Mouse (Mus musculus) layer of hippocampus, postnatal 25 days (tissue): ENCODE measurements around the gene Jaml. TPM values are rescaled to one million over a fixed set of nuclear protein-coding genes. Genes with fewer than 3 reads are reported as not detected.
A peak's percentile ranks its signal among the peaks of the same experiment; 100 is the strongest.

ENCODE experiments used
- DNase-seq, 2 experiments: peaks; one replicate each; pipeline ENCODE4 v3.0.0; 2022; ENCODE audit warnings: mixed read lengths in 2 of 2, low spot score in 1 of 2; ENCODE audit errors: extremely low spot score in 1 of 2
- total RNA-seq, 2 experiments: library from RNA; stranded (reverse); gene quantifications; 2 replicates each; pipeline ENCODE4 v1.2.3; 2021

The Jaml gene
- total RNA-seq, 2 experiments from 2014 or later, result 0.32 TPM; not detected in 1

GRCm38 (mm10) chr9:45071800-45072199 is 7.2 kb upstream of the Jaml start:
- no peak for DNase-seq

GRCm38 (mm10) chr9:45077859-45078258 is 1.1 kb upstream of the Jaml start:
- DNase-seq, result no peak

GRCm38 (mm10) chr9:45083132-45083531 is 4.1 kb downstream of the Jaml start:
- no peak for DNase-seq

GRCm38 (mm10) chr9:45084556-45084955 is 5.6 kb downstream of the Jaml start:
- DNase-seq, result no peak

GRCm38 (mm10) chr9:45085741-45086690 is 7.0 kb downstream of the Jaml start:
- DNase-seq, result no peak

- DNase-seq, result no peak
Observed at GRCm38 (mm10) chr9:45088040-45088439, 9.1 kb downstream of the Jaml start.

- DNase-seq, result no peak
Observed at GRCm38 (mm10) chr9:45090811-45091210, 11.8 kb downstream of the Jaml start.

- no peak for DNase-seq
Observed at GRCm38 (mm10) chr9:45092641-45093040, 13.7 kb downstream of the Jaml start.

- no peak for DNase-seq
Observed at GRCm38 (mm10) chr9:45095149-45095937, 16.4 kb downstream of the Jaml start.

GRCm38 (mm10) chr9:45097877-45098276 is 18.9 kb downstream of the Jaml start:
- no peak for DNase-seq

GRCm38 (mm10) chr9:45098426-45098825 is 19.4 kb downstream of the Jaml start:
- no peak for DNase-seq

GRCm38 (mm10) chr9:45102528-45102927 is 23.5 kb downstream of the Jaml start:
- DNase-seq, result no peak

- DNase-seq, result no peak
Observed at GRCm38 (mm10) chr9:45103211-45103979, 24.4 kb downstream of the Jaml start.

GRCm38 (mm10) chr9:45105596-45106374 is 26.8 kb downstream of the Jaml start:
- DNase-seq, result no peak

GRCm38 (mm10) chr9:45115706-45116105 is 36.7 kb downstream of the Jaml start:
- peak in 1 of 2 experiments; percentile 65 for DNase-seq

- no peak for DNase-seq
Observed at GRCm38 (mm10) chr9:45116819-45117218, 37.8 kb downstream of the Jaml start.

- no peak for DNase-seq
Observed at GRCm38 (mm10) chr9:45117741-45118431, 38.9 kb downstream of the Jaml start, which contains the start of gene Scn2b. Scn2b (plus strand) TSS chr9:45117782.

- DNase-seq, result no peak
Observed at GRCm38 (mm10) chr9:45118552-45118951, 39.6 kb downstream of the Jaml start.

GRCm38 (mm10) chr9:45119316-45119953 is 40.5 kb downstream of the Jaml start:
- DNase-seq, result no peak
